Mouse (Mus musculus): ENCODE measurements around the gene Ntn4. TPM values are rescaled to one million over a fixed set of nuclear protein-coding genes. Genes with fewer than 3 reads are reported as not detected.

Ntn4 gene
- polyA plus RNA-seq, 1 experiment: 8.3 TPM

DNA sequence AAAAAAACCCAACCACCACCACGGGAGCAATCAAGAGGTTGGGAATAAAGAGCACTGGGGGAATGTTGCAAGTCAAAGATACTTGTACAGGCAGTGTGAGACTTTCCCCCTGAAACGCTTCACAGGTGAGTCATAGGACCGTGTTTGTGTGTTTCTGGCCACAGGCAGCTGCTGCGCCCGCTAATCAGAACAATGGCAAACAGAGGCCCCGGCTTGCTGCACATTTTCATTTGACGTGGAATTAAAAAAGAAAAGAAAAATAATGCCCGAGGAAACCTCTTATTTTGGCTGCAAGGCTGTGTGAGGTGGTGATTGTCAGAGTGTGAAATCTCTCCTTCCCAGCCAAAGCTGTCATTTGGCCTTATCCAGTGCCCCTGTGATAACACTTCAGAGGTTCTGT is 2.4 kb downstream of the Ntn4 start:
- DNase-seq (ENCODE audit: low read depth): peak; percentile 53
- TF ChIP-seq POLR2A (IDR thresholded peaks at IDR 0.05; ENCODE audit: borderline replicate concordance, extremely low read depth, insufficient read depth, insufficient read length, poor library complexity, severe bottlenecking) (no peak), CTCF (IDR thresholded peaks at IDR 0.05; ENCODE audit: borderline replicate concordance, extremely low read depth, insufficient read depth, insufficient read length) (no peak)

DNA sequence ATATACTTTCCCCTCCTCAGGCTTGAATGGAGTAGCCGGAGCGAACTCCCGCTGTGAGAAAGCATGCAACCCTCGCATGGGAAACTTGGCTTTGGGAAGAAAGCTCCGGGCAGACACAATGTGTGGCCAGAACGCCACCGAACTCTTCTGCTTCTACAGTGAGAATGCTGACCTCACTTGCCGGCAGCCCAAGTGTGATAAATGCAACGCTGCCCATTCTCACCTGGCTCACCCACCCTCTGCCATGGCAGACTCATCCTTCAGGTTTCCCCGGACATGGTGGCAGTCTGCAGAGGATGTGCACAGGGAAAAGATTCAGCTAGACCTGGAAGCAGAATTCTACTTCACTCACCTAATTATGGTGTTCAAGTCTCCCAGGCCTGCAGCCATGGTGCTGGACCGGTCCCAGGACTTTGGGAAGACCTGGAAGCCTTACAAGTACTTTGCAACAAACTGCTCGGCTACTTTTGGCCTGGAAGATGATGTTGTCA is 4.0 kb downstream of the Ntn4 start:
- TF ChIP-seq POLR2A (IDR thresholded peaks at IDR 0.05; ENCODE audit: borderline replicate concordance, extremely low read depth, insufficient read depth, insufficient read length, poor library complexity, severe bottlenecking) (no peak), CTCF (IDR thresholded peaks at IDR 0.05; ENCODE audit: borderline replicate concordance, extremely low read depth, insufficient read depth, insufficient read length) (no peak)
- DNase-seq (ENCODE audit: low read depth): no peak

DNA sequence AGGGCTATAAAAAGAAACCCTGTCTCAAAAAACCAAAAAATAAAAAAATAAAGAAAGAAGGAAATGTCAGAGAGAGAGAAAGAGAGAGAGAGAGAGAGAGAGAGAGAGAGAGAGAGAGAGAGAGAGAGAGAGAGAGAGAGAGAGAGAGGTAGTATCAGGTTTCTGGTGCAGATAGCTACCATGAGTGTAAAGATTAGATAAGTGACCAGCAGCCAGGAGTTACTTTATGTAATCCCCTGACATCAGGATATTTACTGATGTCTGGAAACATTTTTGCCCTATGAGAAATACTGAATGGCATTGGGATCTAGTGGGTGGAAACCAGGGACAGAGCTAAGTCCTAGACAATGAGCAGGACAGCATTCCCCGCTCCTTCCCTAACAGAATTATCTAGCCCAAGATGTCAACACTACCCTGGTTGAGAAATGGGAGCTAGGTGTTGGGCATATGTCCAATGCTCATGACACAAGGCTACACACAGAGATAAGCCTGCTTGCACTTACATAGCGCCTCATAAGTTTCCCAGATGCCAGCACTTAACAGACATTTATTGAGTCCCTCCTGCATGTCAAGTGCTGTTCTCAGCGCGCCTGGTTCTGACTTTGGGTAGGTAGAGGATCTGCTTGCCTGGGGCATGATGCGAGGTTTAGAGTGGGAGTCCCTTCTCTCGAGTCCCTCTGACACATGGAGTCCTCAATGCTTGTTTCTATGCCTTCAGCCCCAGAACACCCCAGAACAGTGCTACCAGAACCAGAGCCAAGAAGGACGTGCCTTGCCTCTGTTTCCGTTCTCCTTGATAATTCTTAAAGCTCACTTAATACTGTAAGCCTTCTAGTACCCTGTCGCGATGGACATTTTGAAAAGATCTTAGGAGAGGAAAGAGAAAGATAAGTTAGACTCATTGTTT is 7.4 kb downstream of the Ntn4 start:
- TF ChIP-seq POLR2A (IDR thresholded peaks at IDR 0.05; ENCODE audit: borderline replicate concordance, extremely low read depth, insufficient read depth, insufficient read length, poor library complexity, severe bottlenecking): no peak
- TF ChIP-seq CTCF (IDR thresholded peaks at IDR 0.05; ENCODE audit: borderline replicate concordance, extremely low read depth, insufficient read depth, insufficient read length): no peak
- DNase-seq (ENCODE audit: low read depth): no peak

DNA sequence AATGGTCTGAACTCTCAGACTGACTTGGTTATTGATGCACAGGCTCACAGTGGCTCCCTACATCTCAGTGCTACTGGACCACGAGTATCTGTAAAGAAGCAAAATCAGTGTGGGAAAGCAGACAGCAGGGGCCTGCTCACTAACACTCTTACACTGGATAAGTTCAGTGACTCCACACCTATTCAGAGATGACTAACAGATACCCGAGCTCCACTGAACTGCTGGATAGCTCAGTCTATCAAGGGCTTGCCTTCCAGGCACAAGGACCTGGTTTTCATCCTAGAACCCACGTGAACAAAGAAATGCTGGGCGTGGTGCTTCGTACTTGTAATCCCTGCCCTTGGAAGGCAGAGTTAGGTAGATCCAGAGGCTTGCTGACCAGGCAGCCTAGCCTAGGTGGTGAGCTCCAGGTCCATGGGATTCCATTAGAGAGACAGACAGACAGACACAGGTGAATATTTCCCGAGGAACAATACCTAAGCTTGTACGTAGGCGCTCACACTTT is 8.2 kb downstream of the Ntn4 start:
- DNase-seq (ENCODE audit: low read depth): no peak
- no peak for TF ChIP-seq POLR2A (IDR thresholded peaks at IDR 0.05; ENCODE audit: borderline replicate concordance, extremely low read depth, insufficient read depth, insufficient read length, poor library complexity, severe bottlenecking)
- TF ChIP-seq CTCF (IDR thresholded peaks at IDR 0.05; ENCODE audit: borderline replicate concordance, extremely low read depth, insufficient read depth, insufficient read length): no peak

DNA sequence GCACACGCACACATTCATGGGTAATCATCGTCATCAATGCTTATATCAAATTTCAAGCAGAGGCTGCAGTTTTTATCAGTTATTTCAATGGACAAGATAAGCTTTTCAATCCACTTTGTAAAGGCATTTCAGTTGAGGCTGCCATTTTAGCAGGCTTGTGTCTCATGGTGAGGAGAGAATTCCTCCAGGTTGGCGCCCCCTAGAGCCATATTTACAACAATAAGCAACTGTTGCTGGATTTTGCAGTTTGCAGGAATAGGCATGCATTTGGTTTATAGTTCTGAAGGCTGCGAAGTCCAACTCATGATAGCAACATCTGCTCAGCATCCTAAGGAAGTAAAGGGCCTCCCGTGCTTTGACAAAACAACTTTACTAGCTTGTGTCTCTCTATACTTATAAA is 8.6 kb downstream of the Ntn4 start:
- DNase-seq (ENCODE audit: low read depth): no peak
- TF ChIP-seq CTCF (IDR thresholded peaks at IDR 0.05; ENCODE audit: borderline replicate concordance, extremely low read depth, insufficient read depth, insufficient read length): peak; percentile 8; the same call in 1 of the 2 replicates
- TF ChIP-seq POLR2A (IDR thresholded peaks at IDR 0.05; ENCODE audit: borderline replicate concordance, extremely low read depth, insufficient read depth, insufficient read length, poor library complexity, severe bottlenecking): no peak

DNA sequence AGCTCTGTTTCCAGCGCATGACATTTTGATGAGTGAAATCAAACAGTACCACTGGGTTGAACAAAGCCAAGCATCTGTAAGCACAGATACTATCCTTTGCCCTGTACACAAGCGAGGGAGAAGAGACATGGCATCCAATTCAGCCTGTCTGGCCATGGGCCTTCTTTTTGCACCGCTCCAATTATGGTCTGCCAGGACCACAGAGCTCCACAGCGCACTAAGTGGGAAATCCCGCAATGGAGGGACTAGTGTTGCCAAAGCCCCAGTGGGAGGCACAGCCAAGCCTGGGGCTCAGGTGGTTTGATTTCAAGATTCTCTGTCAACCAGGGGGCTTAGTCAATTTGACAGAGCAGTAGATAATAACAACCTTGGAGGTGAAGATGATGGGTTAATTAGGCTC is 9.1 kb downstream of the Ntn4 start:
- TF ChIP-seq CTCF (IDR thresholded peaks at IDR 0.05; ENCODE audit: borderline replicate concordance, extremely low read depth, insufficient read depth, insufficient read length) (no peak), POLR2A (IDR thresholded peaks at IDR 0.05; ENCODE audit: borderline replicate concordance, extremely low read depth, insufficient read depth, insufficient read length, poor library complexity, severe bottlenecking) (no peak)
- DNase-seq (ENCODE audit: low read depth): peak; percentile 44

DNA sequence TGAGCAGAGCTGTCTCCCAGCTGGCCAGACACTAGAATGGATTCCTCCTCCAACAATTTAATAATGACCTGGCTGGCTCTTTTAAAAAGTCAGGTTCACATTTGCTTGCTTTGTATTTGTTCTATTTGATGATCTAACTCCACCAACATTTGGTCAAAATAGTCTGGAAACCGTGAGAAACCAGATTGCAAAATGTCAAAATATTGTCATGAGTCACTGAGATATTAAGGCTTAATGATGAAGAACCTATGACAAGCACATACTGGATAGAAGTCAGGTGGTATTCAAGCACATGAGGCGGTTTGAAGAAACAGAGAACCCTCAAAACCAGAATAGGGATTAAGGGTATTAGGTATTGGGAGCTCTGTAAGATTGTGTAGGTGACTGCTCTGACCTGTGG is 12.8 kb downstream of the Ntn4 start:
- TF ChIP-seq CTCF (IDR thresholded peaks at IDR 0.05; ENCODE audit: borderline replicate concordance, extremely low read depth, insufficient read depth, insufficient read length) (no peak), POLR2A (IDR thresholded peaks at IDR 0.05; ENCODE audit: borderline replicate concordance, extremely low read depth, insufficient read depth, insufficient read length, poor library complexity, severe bottlenecking) (no peak)

DNA sequence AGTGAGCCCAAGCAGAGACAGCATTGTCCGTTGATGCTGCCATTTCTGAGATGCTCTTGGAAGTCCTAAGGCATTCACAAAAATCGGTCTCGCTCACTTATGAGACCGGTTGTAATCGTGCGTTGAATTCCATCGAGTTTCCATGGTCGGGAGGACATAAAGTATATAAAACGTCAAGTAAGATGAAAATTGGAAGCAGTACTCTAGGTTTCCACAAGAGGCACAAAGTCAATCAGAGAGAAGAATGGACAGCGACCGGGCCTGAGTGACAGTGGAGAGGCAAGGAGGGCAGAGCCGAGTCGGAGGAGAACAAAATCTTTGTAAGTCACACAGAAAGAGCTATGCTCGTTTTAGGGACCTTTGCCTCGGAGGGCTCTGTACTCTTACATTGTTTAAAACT is 14.9 kb downstream of the Ntn4 start:
- TF ChIP-seq CTCF (IDR thresholded peaks at IDR 0.05; ENCODE audit: borderline replicate concordance, extremely low read depth, insufficient read depth, insufficient read length) (no peak), POLR2A (IDR thresholded peaks at IDR 0.05; ENCODE audit: borderline replicate concordance, extremely low read depth, insufficient read depth, insufficient read length, poor library complexity, severe bottlenecking) (no peak)
- DNase-seq (ENCODE audit: low read depth): no peak

More for the DNA sequence above, 12.8 kb downstream of the Ntn4 start:
- DNase-seq (ENCODE audit: low read depth): peak; percentile 63

DNA sequence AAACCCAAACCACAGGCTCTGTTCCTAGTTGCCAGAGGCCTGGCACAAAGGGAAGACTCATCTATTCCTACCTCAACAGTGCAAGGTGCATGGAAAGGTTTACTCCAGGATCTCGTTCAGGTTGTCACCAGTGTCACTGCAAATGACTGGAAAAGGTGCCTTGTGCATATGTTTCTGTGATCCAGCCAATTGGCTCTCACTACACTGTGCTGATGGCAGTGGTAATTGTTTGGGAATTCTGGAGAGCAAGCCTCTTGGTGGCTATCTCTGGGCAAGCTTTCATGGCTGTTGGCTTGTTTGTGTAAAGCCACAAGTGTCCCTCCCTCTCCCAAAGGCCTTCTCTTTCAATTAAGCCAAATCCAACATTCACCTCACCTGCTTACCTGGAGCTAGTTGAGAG is 19.3 kb downstream of the Ntn4 start:
- TF ChIP-seq POLR2A (IDR thresholded peaks at IDR 0.05; ENCODE audit: borderline replicate concordance, extremely low read depth, insufficient read depth, insufficient read length, poor library complexity, severe bottlenecking) (no peak), CTCF (IDR thresholded peaks at IDR 0.05; ENCODE audit: borderline replicate concordance, extremely low read depth, insufficient read depth, insufficient read length) (no peak)
- no peak for DNase-seq (ENCODE audit: low read depth)

DNA sequence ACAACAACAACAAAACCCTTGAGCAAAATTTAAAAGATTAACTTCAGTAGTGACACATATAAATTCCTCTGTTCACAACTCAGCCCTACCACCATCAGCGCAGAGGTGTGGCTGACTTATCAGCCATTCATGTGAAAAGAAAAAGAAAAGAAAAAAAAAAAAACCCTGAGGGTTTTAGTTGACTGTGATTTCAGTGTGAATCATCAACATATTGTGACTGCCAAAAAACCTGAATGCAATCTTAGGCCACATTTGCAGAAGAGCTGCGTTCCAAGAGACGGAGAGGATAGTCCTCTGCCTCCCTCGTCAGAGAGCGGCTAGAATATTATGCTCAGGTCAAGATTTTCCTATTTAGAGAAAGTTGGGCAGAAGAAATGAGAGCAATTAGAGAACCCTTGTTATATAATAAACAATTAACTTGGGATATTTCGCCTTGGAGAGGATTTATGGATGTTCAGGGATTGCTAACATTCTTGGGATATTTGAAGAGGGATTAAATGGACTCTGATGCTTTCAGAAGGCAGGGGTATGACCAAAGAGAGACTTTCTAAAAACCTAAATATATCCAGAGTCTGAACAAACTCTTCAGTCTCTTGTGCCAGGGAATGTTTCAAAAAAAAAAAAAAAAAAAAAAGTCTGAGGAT is 21.0 kb downstream of the Ntn4 start:
- TF ChIP-seq POLR2A (IDR thresholded peaks at IDR 0.05; ENCODE audit: borderline replicate concordance, extremely low read depth, insufficient read depth, insufficient read length, poor library complexity, severe bottlenecking) (no peak), CTCF (IDR thresholded peaks at IDR 0.05; ENCODE audit: borderline replicate concordance, extremely low read depth, insufficient read depth, insufficient read length) (no peak)
- DNase-seq (ENCODE audit: low read depth): no peak

DNA sequence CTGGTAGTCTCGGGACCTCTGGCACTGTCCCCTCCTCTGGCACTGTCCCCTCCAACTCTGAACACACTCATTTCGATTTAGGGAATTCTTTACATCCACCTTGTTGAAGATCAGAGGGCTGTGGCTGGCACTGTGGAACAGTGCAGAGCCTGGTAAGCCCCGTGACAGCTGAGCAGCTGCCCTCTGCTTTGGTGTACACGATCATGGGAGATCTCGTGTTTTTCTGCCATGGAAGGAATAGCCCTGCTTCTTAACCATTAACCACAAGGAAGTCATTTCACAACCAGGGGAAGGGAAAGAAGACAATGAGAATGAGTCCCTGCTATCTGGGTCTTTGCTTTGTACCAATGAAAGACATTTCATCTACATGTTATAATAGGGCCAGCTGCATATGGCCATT is 21.5 kb downstream of the Ntn4 start:
- no peak for DNase-seq (ENCODE audit: low read depth)
- TF ChIP-seq POLR2A (IDR thresholded peaks at IDR 0.05; ENCODE audit: borderline replicate concordance, extremely low read depth, insufficient read depth, insufficient read length, poor library complexity, severe bottlenecking) (no peak), CTCF (IDR thresholded peaks at IDR 0.05; ENCODE audit: borderline replicate concordance, extremely low read depth, insufficient read depth, insufficient read length) (no peak)
